Mouse (Mus musculus) retina, embryonic 14.5 days (tissue): ENCODE data around the gene Map3k12.
A peak's percentile ranks its signal among the peaks of the same experiment; 100 is the strongest.

Source experiments
- DNase-seq: peaks from one replicate; pipeline ENCODE4 v3.0.0-alpha.2; 2015; ENCODE audit warnings: low spot score

Map3k12 gene

GRCm38 (mm10) chr15:102503447-102503846 lies 13.4 kb downstream of the Map3k12 start, which contains the start of gene Gm10337:
Gm10337 (plus strand) TSS chr15:102503722.
- DNase-seq, result no peak

- DNase-seq, result no peak
These were observed 14.5 kb downstream of the Map3k12 start for GRCm38 (mm10) chr15:102502254-102502840.

DNA sequence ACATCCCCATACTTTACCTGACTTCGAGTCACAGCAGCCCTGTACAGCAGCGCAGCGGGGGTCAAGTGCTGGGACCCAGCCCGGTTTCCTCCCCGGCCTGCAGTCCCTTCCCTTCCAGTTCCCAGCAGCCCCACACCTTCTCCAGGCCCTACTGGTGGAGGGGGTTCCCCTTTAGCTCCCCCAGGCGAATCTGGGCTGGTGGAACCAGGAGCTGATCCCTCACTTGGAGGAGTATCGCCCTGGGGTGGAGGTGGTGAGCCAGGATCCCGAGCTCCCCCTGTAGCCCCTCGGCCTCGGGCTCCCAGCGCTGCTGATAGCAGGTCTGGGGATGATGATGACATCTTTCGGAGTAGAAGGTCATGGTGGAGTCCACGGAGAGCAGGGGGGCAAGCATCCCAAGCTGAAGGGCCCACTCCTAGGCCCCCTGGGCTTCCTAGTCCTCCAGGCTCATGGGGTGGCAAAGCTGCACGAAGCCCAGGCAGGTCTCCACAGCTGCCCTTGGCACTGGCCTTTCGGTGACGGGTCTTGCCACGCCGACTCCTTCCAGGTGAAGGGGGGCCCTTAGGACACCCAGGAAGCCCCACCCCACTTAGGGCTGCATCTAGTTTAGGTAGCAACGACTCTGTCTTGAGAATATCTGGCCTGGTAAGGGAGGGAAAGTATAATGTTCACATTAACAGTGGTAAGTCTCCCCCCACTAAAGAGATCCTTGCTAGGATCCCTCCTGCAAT lies 15.6 kb downstream of the Map3k12 start:
- no peak for DNase-seq

GRCm38 (mm10) chr15:102500479-102500878 lies 16.4 kb downstream of the Map3k12 start:
- no peak for DNase-seq

DNA sequence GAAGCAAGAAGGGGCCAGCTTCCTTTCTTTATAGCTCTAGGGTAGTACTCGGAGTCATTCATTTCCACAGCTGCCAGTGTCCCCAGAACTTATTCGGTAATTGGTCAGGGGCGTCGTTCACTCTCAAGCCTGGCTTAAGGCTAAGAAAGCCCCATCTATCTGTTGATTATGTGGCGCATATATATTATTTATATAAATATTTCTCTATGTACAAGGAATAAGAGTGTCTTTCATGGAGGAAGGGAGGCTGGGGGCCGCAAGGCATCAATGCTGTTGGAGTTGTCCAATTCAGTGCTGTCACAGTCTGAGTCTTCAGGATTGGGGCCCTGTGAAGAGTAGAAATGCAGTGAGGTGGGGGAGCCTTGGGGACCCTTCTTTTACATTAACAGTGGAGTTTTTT lies 17.0 kb downstream of the Map3k12 start:
- no peak for DNase-seq

GRCm38 (mm10) chr15:102499370-102499769 lies 17.5 kb downstream of the Map3k12 start:
- no peak for DNase-seq

DNA sequence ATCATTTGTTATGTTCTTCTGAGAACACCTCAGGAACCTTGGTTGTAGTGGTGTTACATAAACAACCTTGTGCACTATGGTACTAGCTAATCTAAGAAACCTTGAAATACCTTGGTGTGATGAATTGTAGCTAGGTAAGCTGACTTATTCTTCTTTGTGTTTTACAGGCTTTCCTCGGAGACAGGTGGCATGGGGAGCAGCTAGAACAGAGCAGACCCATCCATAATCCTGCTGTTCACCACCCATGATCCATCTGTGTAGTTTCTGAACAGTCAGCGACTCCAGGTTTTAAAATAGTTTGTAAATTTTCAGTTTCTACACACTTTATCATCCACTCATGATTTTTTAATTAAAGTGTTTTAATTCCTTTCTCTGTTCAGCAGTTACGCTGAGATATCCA lies 18.5 kb downstream of the Map3k12 start:
- no peak for DNase-seq

GRCm38 (mm10) chr15:102487664-102488063 lies 29.2 kb downstream of the Map3k12 start:
- DNase-seq, result no peak

GRCm38 (mm10) chr15:102485853-102486252 lies 31.0 kb downstream of the Map3k12 start:
- no peak for DNase-seq

GRCm38 (mm10) chr15:102483136-102483535 lies 33.7 kb downstream of the Map3k12 start:
- no peak for DNase-seq

DNA sequence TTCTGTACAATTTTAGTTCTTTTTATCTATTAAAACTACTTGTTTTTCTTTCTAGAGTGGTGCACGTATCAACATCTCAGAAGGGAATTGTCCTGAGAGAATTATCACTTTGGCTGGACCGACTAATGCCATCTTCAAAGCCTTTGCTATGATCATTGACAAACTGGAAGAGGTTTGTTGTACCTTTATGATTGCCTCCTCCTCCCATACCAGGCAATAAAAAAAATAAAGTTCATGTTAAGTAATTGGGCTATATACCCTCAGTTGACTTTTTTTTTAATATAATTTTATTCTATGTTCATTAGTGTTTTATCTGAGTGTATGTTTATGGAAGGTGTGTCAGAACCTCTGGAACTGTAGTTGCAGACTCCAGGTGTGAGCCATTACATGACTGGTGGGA lies 42.3 kb downstream of the Map3k12 start:
- no peak for DNase-seq

- peak; percentile 47 for DNase-seq
These were observed 43.6 kb downstream of the Map3k12 start for GRCm38 (mm10) chr15:102473246-102473645.

DNA sequence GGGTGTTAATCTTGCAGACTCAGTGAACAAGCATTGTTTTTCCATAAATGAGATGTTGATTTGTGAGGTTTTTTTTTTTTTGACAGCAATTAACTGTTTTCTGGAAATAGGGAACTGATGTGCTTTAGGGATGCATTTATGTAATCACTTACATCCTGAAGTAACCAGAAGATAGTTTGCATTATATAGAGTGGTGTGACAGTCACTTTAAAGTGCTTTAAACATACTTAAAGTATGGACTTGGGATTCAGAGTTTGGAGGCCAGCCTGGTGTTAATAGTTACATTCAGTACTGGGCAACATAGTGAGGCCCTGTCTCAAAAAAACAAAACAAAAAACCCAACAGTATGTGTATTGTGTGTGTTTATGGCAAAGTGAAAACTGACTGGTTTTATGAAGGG lies 45.1 kb downstream of the Map3k12 start:
- no peak for DNase-seq

- no peak for DNase-seq
These were observed 45.6 kb downstream of the Map3k12 start for GRCm38 (mm10) chr15:102471295-102471645.

DNA sequence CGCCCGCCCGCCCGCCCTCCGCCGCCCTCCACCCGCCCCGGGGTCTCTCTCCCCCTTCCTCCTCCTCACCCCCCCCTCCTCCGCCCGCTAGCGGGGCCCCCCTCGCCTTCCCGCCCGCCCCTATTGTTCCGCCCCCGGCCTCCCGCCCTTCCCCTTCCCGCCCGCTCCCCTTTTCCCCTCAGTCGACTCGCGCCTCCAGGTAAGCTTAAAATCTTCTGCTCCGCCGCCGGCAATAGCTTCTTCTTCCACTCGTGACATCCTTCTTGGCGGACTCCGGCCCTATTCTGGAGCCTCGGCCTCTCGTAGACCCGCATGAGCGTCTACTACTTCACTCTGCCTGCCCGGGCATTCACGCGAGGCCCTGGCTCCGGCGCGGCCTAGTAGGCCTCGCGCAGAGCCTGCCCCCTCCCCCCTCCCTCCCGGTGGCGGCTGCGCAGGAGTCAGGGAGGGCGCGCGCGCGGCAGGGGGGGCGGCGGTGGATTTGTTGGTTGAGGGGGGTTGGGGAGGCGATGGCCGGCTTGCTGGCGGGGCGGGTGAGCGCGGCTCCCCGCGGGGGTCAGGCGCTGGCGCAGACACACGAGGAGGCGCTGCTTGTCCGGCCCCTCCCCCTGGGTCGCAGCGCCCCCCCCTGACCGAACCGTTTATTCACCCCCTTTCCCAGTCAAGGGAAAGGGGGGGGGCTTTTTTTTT lies 46.1 kb downstream of the Map3k12 start:
- peak; percentile 84 for DNase-seq

- DNase-seq, result peak; percentile 98
These were observed 46.7 kb downstream of the Map3k12 start, which contains the start of gene Pcbp2 for GRCm38 (mm10) chr15:102470183-102470604. Pcbp2 (plus strand) TSS chr15:102470539.

DNA sequence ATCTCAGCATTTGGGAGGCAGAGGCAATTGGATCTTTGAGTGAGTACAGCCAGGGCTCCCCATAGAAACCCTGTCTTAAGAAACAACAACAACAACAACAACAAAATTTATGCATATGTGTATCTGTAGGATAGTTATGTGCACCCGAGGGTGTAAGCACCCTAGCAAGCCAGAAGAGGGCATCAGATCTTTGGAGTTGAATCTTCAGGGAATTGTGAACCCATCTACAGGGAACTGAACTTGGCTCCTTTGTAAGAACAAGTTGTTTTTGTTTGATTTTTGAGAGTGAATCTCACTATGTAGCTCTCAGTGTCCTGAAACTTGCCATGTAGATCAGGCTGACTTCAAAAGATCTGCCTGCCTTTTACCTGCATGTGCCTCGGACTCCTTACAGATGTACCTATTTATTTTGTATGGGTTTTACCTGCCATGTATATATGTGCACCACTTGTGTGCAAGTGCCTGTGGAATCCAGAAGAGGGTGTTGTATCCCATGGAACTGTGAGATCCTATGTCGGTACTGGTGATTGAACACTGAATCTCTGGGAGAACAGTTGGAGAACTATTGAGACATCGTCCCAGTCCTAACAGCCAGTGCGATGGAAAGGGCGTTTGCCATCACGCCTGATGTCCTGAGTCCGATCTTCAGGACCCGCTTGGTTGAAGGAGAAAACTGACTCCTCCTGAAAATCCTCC lies 48.0 kb downstream of the Map3k12 start:
- DNase-seq, result no peak

- DNase-seq, result peak; percentile 62
These were observed 53.2 kb downstream of the Map3k12 start for GRCm38 (mm10) chr15:102463666-102464065.

- DNase-seq, result no peak
These were observed 55.3 kb downstream of the Map3k12 start for GRCm38 (mm10) chr15:102461430-102462075.

- DNase-seq, result no peak
These were observed 55.9 kb downstream of the Map3k12 start for GRCm38 (mm10) chr15:102460971-102461370.

GRCm38 (mm10) chr15:102460409-102460808 lies 56.5 kb downstream of the Map3k12 start:
- DNase-seq, result no peak

- DNase-seq, result no peak
These were observed 57.0 kb downstream of the Map3k12 start for GRCm38 (mm10) chr15:102459847-102460246.
